Mouse (Mus musculus) gastrocnemius, postnatal 25 days (tissue): ENCODE results near the gene Mustn1. TPM values are rescaled to one million over a fixed set of nuclear protein-coding genes. Genes with fewer than 3 reads are reported as not detected.

Experiments used
- total RNA-seq, 2 experiments: library from RNA; stranded (reverse); gene quantifications; 1 replicate in 1 of 2; 2 replicates in 1 of 2; pipeline ENCODE4 v1.2.3; 2021

The Mustn1 gene
- total RNA-seq, 2 experiments from 2014 or later = 54.6 to 343 TPM

Other genes starting within 250 kb of the Mustn1 start
- 1 to 10 TPM; 4.4 TPM for gene Rft1, start 224.8 kb upstream of the Mustn1 start, total RNA-seq
- 1 to 10 TPM; 7.6 to 7.9 TPM for gene Sfmbt1, start 164.4 kb upstream of the Mustn1 start, total RNA-seq
- 1 to 10 TPM; 6.3 TPM for gene Tmem110, start 53.6 kb upstream of the Mustn1 start, total RNA-seq
- gene Itih4, start 7.3 kb downstream of the Mustn1 start, total RNA-seq = not detected
- gene Itih3, start 44.6 kb downstream of the Mustn1 start, total RNA-seq = under 1 TPM; 0.28 to 0.32 TPM
- not detected for gene Itih1, start 64.1 kb downstream of the Mustn1 start, total RNA-seq
- gene Nek4, start 72.2 kb downstream of the Mustn1 start, total RNA-seq = 1 to 10 TPM; 3.3 TPM
- 10 to 100 TPM; 11.5 to 13.7 TPM for gene Glt8d1, start 122.2 kb downstream of the Mustn1 start, total RNA-seq
- gene Spcs1, start 122.5 kb downstream of the Mustn1 start, total RNA-seq = 100 to 1,000 TPM; 120 to 128 TPM
- 10 to 100 TPM; 39.4 to 46.2 TPM for gene Pbrm1, start 139.9 kb downstream of the Mustn1 start, total RNA-seq
- gene Gnl3, start 140.0 kb downstream of the Mustn1 start, total RNA-seq = 10 to 100 TPM; 23.7 to 27.3 TPM
- gene Smim4, start 249.8 kb downstream of the Mustn1 start, total RNA-seq = 10 to 100 TPM; 37.6 to 43.8 TPM